Mouse (Mus musculus): ENCODE measurements around the gene Ap3b1. TPM values are rescaled to one million over a fixed set of nuclear protein-coding genes. Genes with fewer than 3 reads are reported as not detected.

Gene Ap3b1
- polyA plus RNA-seq, 1 experiment from 2014 or later, result 32.9 TPM

DNA sequence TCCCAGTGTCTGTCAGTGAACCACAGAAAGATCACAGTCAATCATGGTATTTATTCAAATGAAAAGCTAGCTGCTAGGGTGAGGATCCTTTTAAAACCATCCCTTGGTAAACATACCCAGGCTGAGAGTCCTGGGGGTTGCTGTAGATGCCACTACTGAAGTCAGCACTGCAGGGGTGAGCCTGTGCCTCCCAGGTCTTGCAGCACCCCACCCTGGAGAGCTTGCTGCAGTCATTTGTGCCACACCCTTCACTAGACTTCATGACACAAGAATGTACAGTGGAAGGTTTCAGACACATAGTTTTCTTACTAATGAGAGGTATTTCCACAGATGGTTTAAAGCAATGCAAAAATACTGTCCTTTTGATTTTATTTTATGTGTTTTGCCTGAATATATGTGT, 156.2 kb downstream of the Ap3b1 start:
- DNase-seq (ENCODE audit: low spot score), result no peak

DNA sequence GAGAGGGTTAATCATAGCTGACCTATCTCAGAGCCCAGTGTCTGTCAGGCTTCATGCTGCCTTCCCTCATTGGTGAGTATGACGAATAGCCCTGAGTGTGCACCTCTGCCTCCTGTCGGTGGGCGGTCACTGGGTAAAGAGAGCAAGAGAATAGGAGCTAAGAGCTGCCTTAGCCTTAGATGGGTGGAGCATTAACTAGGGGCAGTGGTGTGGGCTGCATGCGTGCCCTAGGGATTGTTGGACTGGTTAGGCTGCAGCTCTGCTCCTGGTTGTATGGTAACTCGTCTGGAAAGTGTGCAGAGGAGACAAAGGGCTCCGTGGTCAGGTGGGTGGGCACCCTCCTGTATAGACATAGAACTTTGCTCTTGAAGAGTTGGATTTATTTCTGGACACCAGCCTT, 157.8 kb downstream of the Ap3b1 start:
- ATAC-seq (replicated peaks; ENCODE audit: low FRiP score, low read depth) (peak; percentile 78), DNase-seq (ENCODE audit: low spot score) (no peak)
- Histone ChIP-seq H3K4me1 (replicated peaks; ENCODE audit: insufficient read depth, low read length) (no peaks in the 10 kb centered on the region), H3K4me3 (replicated peaks; ENCODE audit: low read depth, low read length) (no peak overlapping the region), H3K4me2 (ENCODE audit: low read length) (no peak overlapping the region), H3K36me3 (ENCODE audit: insufficient read depth, low read length) (no peaks in the 10 kb centered on the region), H3K27me3 (ENCODE audit: insufficient read depth, low read length) (no peaks in the 10 kb centered on the region), H3K27ac (no peak overlapping the region), H3K9ac (ENCODE audit: low read depth, low read length) (no peak overlapping the region), H3K9me3 (replicated peaks; ENCODE audit: low read length) (no peaks in the 10 kb centered on the region)
- TF ChIP-seq CTCF (IDR thresholded peaks at IDR 0.05; ENCODE audit: low read depth), result peak; percentile 27; the same call in 1 of the 2 replicates
- WGBS, result 66% methylated on average over 6 of the region's 6 CpGs

More for the DNA sequence above, 156.2 kb downstream of the Ap3b1 start:
- no peak overlapping the region for H3K4me2 ChIP-seq (ENCODE audit: low read length)
- no peaks in the 10 kb centered on the region for H3K9me3 ChIP-seq (replicated peaks; ENCODE audit: low read length)
- no peaks in the 10 kb centered on the region for H3K27me3 ChIP-seq (ENCODE audit: insufficient read depth, low read length)
- 0 out of 2 replicates have a peak, but pooled peaks cover 4% of the 10 kb centered on the region for H3K36me3 ChIP-seq (ENCODE audit: insufficient read depth, low read length)
- TF ChIP-seq CTCF (IDR thresholded peaks at IDR 0.05; ENCODE audit: low read depth), result no peak
- no peak overlapping the region for H3K4me3 ChIP-seq (replicated peaks; ENCODE audit: low read depth, low read length)
- H3K9ac ChIP-seq (ENCODE audit: low read depth, low read length), result no peak overlapping the region
- H3K4me1 ChIP-seq (replicated peaks; ENCODE audit: insufficient read depth, low read length), result no peaks in the 10 kb centered on the region
- ATAC-seq (replicated peaks; ENCODE audit: low FRiP score, low read depth), result no peak
- no peak overlapping the region for H3K27ac ChIP-seq

DNA sequence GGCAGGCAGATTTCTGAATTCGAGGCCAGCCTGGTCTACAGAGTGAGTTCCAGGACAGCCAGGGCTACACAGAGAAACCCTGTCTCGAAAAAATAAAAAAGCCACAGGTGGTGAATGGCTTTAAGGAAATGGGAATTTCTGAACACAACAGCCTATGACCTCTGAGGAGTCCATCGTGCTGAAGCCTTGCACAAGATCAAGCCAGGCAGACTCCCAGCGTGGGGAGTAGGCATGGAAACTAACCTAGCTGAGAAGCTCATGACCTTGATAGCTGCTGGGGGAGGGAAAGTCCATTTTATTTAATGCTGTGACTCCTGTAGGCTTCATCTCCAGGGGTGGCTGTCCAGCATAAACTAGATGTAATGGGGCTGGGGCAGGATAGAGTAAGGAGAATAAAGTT, 159.4 kb downstream of the Ap3b1 start:
- WGBS, result 85% methylated on average over 4 of the region's 4 CpGs
- no peaks in the 10 kb centered on the region for H3K4me1 ChIP-seq (replicated peaks; ENCODE audit: insufficient read depth, low read length)
- TF ChIP-seq CTCF (IDR thresholded peaks at IDR 0.05; ENCODE audit: low read depth), result no peak

DNA sequence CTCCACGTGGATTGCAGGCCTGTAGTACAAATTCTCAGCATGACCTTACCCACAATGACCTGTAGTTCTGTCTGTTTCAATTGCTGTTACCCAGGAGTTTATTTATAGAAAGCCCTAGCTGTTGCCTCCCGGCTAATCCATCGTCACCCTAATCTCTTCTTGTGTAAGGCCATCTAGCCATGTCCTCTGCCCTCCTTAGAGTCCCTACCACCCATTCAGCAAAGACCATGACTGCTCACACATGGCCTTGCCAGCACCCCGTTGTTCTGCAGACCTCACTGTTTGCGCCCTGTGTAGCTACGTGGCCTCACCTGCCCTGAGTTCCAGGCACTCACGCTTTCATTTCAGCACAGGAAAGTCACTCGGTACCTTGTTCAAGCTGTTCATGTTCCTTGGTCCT, 160.5 kb downstream of the Ap3b1 start:
- ATAC-seq (replicated peaks; ENCODE audit: low FRiP score, low read depth) (no peak), DNase-seq (ENCODE audit: low spot score) (no peak)
- Histone ChIP-seq H3K4me2 (ENCODE audit: low read length) (no peak overlapping the region), H3K4me1 (replicated peaks; ENCODE audit: insufficient read depth, low read length) (no peaks in the 10 kb centered on the region), H3K36me3 (ENCODE audit: insufficient read depth, low read length) (no peaks in the 10 kb centered on the region), H3K9ac (ENCODE audit: low read depth, low read length) (no peak overlapping the region), H3K4me3 (replicated peaks; ENCODE audit: low read depth, low read length) (no peak overlapping the region), H3K9me3 (replicated peaks; ENCODE audit: low read length) (no peaks in the 10 kb centered on the region), H3K27me3 (ENCODE audit: insufficient read depth, low read length) (no peaks in the 10 kb centered on the region), H3K27ac (no peak overlapping the region)
- TF ChIP-seq CTCF (IDR thresholded peaks at IDR 0.05; ENCODE audit: low read depth), result no peak
- 89% methylated on average over 8 of the region's 8 CpGs for WGBS

More for the DNA sequence above, 159.4 kb downstream of the Ap3b1 start:
- Histone ChIP-seq H3K27ac (no peak overlapping the region), H3K9me3 (replicated peaks; ENCODE audit: low read length) (no peaks in the 10 kb centered on the region), H3K9ac (ENCODE audit: low read depth, low read length) (no peak overlapping the region), H3K27me3 (ENCODE audit: insufficient read depth, low read length) (no peaks in the 10 kb centered on the region), H3K4me3 (replicated peaks; ENCODE audit: low read depth, low read length) (no peak overlapping the region), H3K36me3 (ENCODE audit: insufficient read depth, low read length) (no peaks in the 10 kb centered on the region), H3K4me2 (ENCODE audit: low read length) (no peak overlapping the region)
- DNase-seq (ENCODE audit: low spot score) (no peak), ATAC-seq (replicated peaks; ENCODE audit: low FRiP score, low read depth) (no peak)

DNA sequence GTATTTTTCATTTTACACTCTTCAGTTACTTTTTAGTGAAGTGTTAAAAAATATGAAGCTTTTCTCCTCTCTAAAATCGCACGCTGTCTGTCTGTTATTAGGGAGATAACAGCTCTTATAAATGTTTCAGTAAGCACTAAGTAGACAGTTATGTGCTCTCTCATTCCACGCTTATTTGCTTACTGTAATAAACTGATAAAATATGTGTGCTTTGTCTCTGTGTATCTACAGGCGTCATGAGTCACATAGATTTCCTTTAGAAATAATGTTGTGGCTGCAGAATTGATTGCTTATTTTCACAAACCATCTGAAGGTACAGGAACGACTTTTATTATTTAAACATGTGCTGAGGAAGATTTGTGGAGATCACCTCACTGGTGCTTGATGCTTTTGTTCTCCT, 164.5 kb downstream of the Ap3b1 start:
- Histone ChIP-seq H3K4me3 (replicated peaks; ENCODE audit: low read depth, low read length) (no peak overlapping the region), H3K9me3 (replicated peaks; ENCODE audit: low read length) (no peaks in the 10 kb centered on the region), H3K27me3 (ENCODE audit: insufficient read depth, low read length) (no peaks in the 10 kb centered on the region), H3K36me3 (ENCODE audit: insufficient read depth, low read length) (no peaks in the 10 kb centered on the region), H3K4me2 (ENCODE audit: low read length) (no peak overlapping the region), H3K9ac (ENCODE audit: low read depth, low read length) (no peak overlapping the region), H3K27ac (no peak overlapping the region), H3K4me1 (replicated peaks; ENCODE audit: insufficient read depth, low read length) (no peaks in the 10 kb centered on the region)
- no peak for ATAC-seq (replicated peaks; ENCODE audit: low FRiP score, low read depth)
- TF ChIP-seq CTCF (IDR thresholded peaks at IDR 0.05; ENCODE audit: low read depth), result no peak
- 55% methylated on average over 5 of the region's 5 CpGs for WGBS
- peak; percentile 36 for DNase-seq (ENCODE audit: low spot score)

DNA sequence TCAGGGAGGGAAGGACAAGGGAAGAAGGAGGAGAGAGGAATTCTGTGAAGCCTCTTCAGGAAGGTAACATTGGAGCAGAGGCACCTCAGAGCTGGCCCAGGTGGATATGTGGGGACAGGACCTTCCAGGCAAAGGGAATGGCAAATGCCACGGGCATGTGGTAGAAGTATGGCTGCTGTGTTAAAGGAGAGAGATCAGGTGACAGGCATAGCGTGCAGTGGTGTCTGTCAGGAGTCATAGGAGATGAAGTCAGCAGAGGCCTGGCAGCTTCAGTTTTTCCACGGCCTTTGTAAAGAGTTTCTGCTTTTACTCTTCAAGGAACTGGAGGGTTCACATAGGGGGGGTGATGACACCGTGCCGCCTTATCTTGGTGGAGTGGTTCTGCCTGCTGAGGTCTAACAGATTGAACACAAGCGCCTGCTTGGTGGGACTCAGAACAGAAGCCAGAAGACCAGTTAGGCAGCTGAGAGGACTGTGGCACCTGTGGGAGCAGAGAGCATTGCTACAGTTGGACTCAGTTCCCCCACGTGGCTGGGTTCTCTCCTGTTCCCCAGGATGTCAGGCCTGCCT, 166.0 kb downstream of the Ap3b1 start:
- H3K9ac ChIP-seq (ENCODE audit: low read depth, low read length), result no peak overlapping the region
- peaks cover 7% of the 10 kb centered on the region for H3K36me3 ChIP-seq (ENCODE audit: insufficient read depth, low read length)
- DNase-seq (ENCODE audit: low spot score) (no peak), ATAC-seq (replicated peaks; ENCODE audit: low FRiP score, low read depth) (no peak)
- WGBS, result 75% methylated on average over 7 of the region's 7 CpGs
- H3K4me1 ChIP-seq (replicated peaks; ENCODE audit: insufficient read depth, low read length), result no peaks in the 10 kb centered on the region
- H3K27ac ChIP-seq, result no peak overlapping the region
- H3K27me3 ChIP-seq (ENCODE audit: insufficient read depth, low read length), result no peaks in the 10 kb centered on the region
- no peak for TF ChIP-seq CTCF (IDR thresholded peaks at IDR 0.05; ENCODE audit: low read depth)
- H3K4me2 ChIP-seq (ENCODE audit: low read length), result no peak overlapping the region
- H3K4me3 ChIP-seq (replicated peaks; ENCODE audit: low read depth, low read length), result no peak overlapping the region
- H3K9me3 ChIP-seq (replicated peaks; ENCODE audit: low read length), result no peaks in the 10 kb centered on the region

DNA sequence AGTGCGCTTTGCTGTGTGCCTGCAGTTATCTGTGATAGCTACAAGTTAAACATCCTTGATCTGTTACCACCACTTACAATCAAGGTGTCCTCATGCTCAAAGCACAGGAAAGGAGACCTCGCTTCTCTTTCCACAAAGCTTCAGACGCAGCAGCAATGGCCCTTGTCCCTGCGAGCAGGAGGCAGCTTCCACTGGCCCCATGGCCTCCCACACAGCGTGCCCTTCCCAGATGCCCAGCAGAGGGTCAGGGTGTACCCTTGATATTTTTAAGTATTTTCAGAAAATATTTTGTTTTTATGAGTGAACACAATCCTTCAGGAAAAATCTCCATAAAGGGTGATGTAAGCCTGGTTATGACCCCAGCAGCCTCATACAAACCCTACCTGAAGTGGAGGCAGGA, 170.4 kb downstream of the Ap3b1 start:
- Histone ChIP-seq H3K4me2 (ENCODE audit: low read length) (no peak overlapping the region), H3K9me3 (replicated peaks; ENCODE audit: low read length) (no peaks in the 10 kb centered on the region), H3K36me3 (ENCODE audit: insufficient read depth, low read length) (peaks cover 12% of the 10 kb centered on the region), H3K27ac (no peak overlapping the region), H3K27me3 (ENCODE audit: insufficient read depth, low read length) (no peaks in the 10 kb centered on the region), H3K9ac (ENCODE audit: low read depth, low read length) (no peak overlapping the region), H3K4me1 (replicated peaks; ENCODE audit: insufficient read depth, low read length) (no peaks in the 10 kb centered on the region), H3K4me3 (replicated peaks; ENCODE audit: low read depth, low read length) (no peak overlapping the region)
- ATAC-seq (replicated peaks; ENCODE audit: low FRiP score, low read depth), result no peak
- 93% methylated on average over 5 of the region's 5 CpGs for WGBS
- no peak for TF ChIP-seq CTCF (IDR thresholded peaks at IDR 0.05; ENCODE audit: low read depth)
- DNase-seq (ENCODE audit: low spot score), result no peak
